Mouse (Mus musculus): ENCODE data around the gene Ppp1r8. TPM values are rescaled to one million over a fixed set of nuclear protein-coding genes. Genes with fewer than 3 reads are reported as not detected.

Ppp1r8 gene
- polyA plus RNA-seq (2015; fragmentation: Nextera tagmentation; extraction: Ambion mirVana), result 37.5 and 37.8 TPM in 2 replicates

DNA sequence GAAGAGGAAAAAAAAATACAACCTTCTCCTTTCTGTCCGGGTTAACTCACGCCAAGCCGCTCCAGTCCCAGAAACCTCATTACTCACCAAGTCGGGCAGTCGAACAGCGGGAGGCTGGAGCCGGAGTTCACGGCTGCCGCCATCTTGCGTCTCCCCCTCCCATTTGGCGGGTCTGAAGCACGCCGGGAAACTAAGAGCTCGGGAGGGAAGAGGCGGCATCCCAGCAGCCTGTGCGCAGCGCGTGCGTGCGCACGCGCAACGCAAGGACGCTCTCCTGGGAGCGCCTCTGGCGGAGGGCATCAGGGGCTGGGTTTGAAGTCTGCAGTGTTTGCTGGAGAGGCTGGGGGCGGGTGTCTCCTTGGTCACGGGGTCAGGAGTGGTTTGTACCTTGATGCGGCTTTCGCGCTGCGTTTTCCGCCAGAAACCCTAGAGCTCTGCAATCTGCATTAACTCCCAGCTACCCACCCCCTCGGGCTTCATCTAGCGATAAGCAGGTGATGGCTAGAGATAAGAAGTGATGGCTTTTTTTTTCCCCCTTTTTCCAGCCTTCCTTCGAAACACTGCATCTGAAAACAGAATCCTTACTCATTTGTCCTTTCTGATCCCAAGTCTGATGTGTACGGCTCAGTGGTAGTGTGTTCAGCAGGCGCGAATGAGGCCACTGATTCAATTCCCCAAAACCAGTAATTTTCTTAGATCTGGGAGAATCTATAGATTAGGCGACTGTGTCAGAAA, at the start of gene Ppp1r8:
Gene Ppp1r8, minus strand, starts transcription at position 200 of the 735 bp plus-strand sequence.
- TF ChIP-seq CTCF (IDR thresholded peaks at IDR 0.05; ENCODE audit: low read depth), result peak; percentile 65

DNA sequence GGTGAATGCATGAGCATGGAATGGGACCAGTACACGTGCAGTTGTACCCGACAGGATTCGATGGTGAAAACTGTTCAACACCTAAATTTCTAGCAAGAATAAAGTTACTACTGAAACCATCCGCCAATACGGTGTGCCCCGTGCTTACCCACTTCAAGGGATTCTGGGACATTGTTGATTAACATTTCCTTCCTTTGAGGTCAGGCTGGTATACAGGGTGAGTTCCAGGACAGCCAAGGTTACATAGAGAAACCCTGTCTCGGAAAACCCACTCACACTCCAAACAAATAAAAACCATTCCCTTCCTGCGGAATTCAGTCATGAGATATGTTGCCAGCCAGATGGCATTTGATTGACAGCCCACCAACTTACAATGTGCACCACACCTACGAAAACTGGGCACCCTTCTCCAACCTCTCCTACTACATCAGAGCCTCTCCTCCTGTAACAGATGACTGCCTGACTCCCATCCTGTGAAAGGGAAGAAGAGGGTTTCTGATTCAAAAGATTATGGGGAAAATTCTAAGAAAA, 41.9 kb upstream of the Ppp1r8 start:
- TF ChIP-seq CTCF (IDR thresholded peaks at IDR 0.05; ENCODE audit: low read depth), result no peak
- WGBS, result 10% methylated on average over 9 of the region's 9 CpGs
- DNase-seq (ENCODE audit: low spot score) (no peak), ATAC-seq (replicated peaks; ENCODE audit: low FRiP score, low read depth) (peak; percentile 26; the same call in 1 of the 2 replicates)
- peak overlapping the region; percentile 94 for H3K4me3 ChIP-seq (replicated peaks; ENCODE audit: low read depth, low read length)
- no peaks in the 10 kb centered on the region for H3K27me3 ChIP-seq (ENCODE audit: insufficient read depth, low read length)
- H3K4me2 ChIP-seq (ENCODE audit: low read length), result peak overlapping the region; percentile 92
- H3K9me3 ChIP-seq (replicated peaks; ENCODE audit: low read length), result no peaks in the 10 kb centered on the region
- H3K9ac ChIP-seq (ENCODE audit: low read depth, low read length), result peak overlapping the region; percentile 93
- H3K36me3 ChIP-seq (ENCODE audit: insufficient read depth, low read length), result no peaks in the 10 kb centered on the region
- H3K4me1 ChIP-seq (replicated peaks; ENCODE audit: insufficient read depth, low read length), result no peaks in the 10 kb centered on the region; the same call in 1 of the 2 replicates
- peak overlapping the region; percentile 89 for H3K27ac ChIP-seq

More for the DNA sequence above, at the start of gene Ppp1r8:
- no peaks in the 10 kb centered on the region for H3K27me3 ChIP-seq (ENCODE audit: insufficient read depth, low read length)
- H3K4me3 ChIP-seq (replicated peaks; ENCODE audit: low read depth, low read length), result peak within 1 kb of the TSS; percentile 82
- DNase-seq (ENCODE audit: low spot score) (peak; percentile 97), ATAC-seq (replicated peaks; ENCODE audit: low FRiP score, low read depth) (peak; percentile 98)
- peaks cover 8% of the 10 kb centered on the region for H3K4me1 ChIP-seq (replicated peaks; ENCODE audit: insufficient read depth, low read length)
- H3K36me3 ChIP-seq (ENCODE audit: insufficient read depth, low read length), result peaks cover 9% of the 10 kb centered on the region; the same call in 1 of the 2 replicates
- H3K27ac ChIP-seq, result peak within 1 kb of the TSS; percentile 73
- peak within 1 kb of the TSS; percentile 88 for H3K9ac ChIP-seq (ENCODE audit: low read depth, low read length)
- 1% methylated on average over 40 of the region's 40 CpGs for WGBS
- peak within 1 kb of the TSS; percentile 96 for H3K4me2 ChIP-seq (ENCODE audit: low read length)
- H3K9me3 ChIP-seq (replicated peaks; ENCODE audit: low read length), result no peaks in the 10 kb centered on the region

DNA sequence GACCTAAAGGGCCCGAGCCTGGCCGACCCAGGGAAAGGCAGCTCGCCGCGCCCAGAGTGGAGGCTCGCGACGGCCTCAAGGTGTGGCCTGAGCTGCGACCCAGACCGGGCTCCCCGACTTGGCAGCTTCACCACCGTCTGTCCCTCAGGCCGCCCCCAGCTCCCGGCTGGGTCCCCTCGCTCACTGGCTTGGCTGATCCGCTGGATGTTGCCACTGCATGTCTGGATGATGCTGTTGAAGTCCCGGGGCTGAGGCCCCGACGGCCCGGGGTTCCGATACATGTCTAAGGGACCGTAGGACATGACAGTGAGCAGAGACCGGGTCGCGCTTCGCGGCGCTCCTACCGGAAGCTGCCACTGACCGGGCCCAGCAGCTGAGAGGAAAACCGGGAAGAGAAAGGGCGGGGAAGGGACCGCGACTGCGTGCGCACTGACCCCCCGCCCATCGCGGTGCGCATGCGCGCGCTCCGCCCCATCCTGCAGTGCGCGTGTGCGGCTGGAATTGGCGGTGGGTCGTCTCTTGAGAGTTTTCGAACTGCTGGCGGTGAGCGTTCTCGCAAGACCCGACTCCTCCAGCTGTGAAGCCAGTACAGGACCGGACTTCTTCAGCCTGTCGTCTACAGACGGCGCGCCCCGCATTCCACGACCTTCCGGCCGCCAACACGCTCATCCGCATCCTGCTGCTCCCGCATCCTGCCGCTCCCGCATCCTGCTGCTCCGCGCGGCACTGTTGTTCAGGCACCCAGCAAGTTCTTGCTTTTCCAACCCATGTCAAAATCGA, 41.3 kb upstream of the Ppp1r8 start, which contains the start of gene Stx12:
Gene Stx12, minus strand, starts transcription at position 446 of the 780 bp plus-strand sequence.
- Histone ChIP-seq H3K36me3 (ENCODE audit: insufficient read depth, low read length) (no peaks in the 10 kb centered on the region), H3K4me1 (replicated peaks; ENCODE audit: insufficient read depth, low read length) (no peaks in the 10 kb centered on the region; the same call in 1 of the 2 replicates), H3K9me3 (replicated peaks; ENCODE audit: low read length) (no peaks in the 10 kb centered on the region), H3K27me3 (ENCODE audit: insufficient read depth, low read length) (no peaks in the 10 kb centered on the region), H3K4me3 (replicated peaks; ENCODE audit: low read depth, low read length) (peak within 1 kb of the TSS; percentile 94), H3K4me2 (ENCODE audit: low read length) (peak within 1 kb of the TSS; percentile 92), H3K9ac (ENCODE audit: low read depth, low read length) (peak within 1 kb of the TSS; percentile 93), H3K27ac (peak within 1 kb of the TSS; percentile 89)
- peak; percentile 90 for ATAC-seq (replicated peaks; ENCODE audit: low FRiP score, low read depth)
- WGBS, result under 1% methylated on average over 72 of the region's 72 CpGs
- TF ChIP-seq CTCF (IDR thresholded peaks at IDR 0.05; ENCODE audit: low read depth), result no peak
- DNase-seq (ENCODE audit: low spot score), result peak; percentile 95

DNA sequence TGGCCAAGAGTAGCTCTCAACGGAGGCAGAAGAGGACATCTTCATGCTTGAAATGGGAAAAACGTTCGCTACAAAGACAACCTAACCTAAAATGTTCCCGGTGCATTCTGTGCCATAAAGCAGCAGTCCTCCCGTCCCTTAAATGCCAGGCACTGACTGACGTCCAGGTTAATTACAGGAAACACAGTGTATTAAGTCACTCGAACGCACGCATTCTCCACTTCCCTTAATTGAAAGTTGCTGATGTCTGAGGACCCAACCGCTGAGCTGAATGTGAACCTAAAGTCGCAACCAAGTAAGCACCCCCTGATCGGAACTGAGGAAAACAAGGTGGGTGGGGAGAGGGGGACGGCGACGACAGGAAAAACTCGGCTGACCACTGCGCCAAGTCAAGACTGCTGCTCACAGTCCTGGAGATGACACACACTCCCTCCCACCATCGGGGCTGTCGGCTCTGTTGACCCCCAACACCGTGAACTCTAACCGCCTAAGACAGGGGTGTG, 40.6 kb upstream of the Ppp1r8 start:
- peak; percentile 52 for DNase-seq (ENCODE audit: low spot score)
- H3K4me3 ChIP-seq (replicated peaks; ENCODE audit: low read depth, low read length), result peak overlapping the region; percentile 94
- under 1% methylated on average over 21 of the region's 21 CpGs for WGBS
- no peaks in the 10 kb centered on the region for H3K9me3 ChIP-seq (replicated peaks; ENCODE audit: low read length)
- peak overlapping the region; percentile 89 for H3K27ac ChIP-seq
- no peaks in the 10 kb centered on the region; the same call in 1 of the 2 replicates for H3K4me1 ChIP-seq (replicated peaks; ENCODE audit: insufficient read depth, low read length)
- no peak for TF ChIP-seq CTCF (IDR thresholded peaks at IDR 0.05; ENCODE audit: low read depth)
- no peaks in the 10 kb centered on the region for H3K36me3 ChIP-seq (ENCODE audit: insufficient read depth, low read length)
- peak overlapping the region; percentile 93 for H3K9ac ChIP-seq (ENCODE audit: low read depth, low read length)
- H3K4me2 ChIP-seq (ENCODE audit: low read length), result peak overlapping the region; percentile 92
- no peak for ATAC-seq (replicated peaks; ENCODE audit: low FRiP score, low read depth)
- no peaks in the 10 kb centered on the region for H3K27me3 ChIP-seq (ENCODE audit: insufficient read depth, low read length)

DNA sequence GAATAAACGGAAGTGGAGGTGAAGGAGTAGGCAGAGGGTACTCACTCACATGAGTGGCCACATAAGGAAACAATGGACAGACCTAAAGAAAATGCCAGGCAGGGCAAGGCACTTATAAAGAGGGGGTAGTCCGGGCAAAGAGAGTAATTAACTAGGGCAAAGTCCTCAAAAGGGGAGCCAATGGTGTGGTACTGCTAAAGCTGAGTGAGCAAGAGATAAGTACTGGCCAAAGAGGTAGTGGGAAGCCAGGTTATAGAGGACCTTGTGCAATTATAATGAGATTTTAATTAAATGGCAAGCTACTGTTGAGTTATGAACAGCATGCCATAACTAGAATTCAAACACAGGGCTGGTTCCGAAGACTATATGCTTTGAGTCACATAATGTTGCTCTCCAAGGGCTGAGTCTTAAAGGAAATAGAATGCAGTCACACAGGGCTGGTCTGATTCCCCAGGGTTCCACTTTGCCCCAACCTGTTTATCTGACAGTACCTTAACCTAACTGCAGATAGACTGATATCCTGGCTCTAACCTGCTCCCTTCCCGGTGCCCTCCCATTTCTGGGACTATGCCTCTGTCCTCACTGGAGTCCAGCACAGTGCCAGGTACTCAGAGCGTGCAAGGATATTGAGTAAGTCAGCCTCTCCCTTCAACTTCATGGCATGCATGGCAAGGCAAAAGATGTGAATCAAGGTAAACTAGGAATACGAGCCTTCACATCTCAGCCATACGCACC, 31.6 kb upstream of the Ppp1r8 start:
- Histone ChIP-seq H3K27me3 (ENCODE audit: insufficient read depth, low read length) (no peaks in the 10 kb centered on the region), H3K9ac (ENCODE audit: low read depth, low read length) (no peak overlapping the region), H3K4me1 (replicated peaks; ENCODE audit: insufficient read depth, low read length) (no peaks in the 10 kb centered on the region), H3K4me3 (replicated peaks; ENCODE audit: low read depth, low read length) (no peak overlapping the region), H3K27ac (no peak overlapping the region), H3K4me2 (ENCODE audit: low read length) (no peak overlapping the region), H3K9me3 (replicated peaks; ENCODE audit: low read length) (no peaks in the 10 kb centered on the region), H3K36me3 (ENCODE audit: insufficient read depth, low read length) (peaks cover 9% of the 10 kb centered on the region; the same call in 1 of the 2 replicates)
- no peak for TF ChIP-seq CTCF (IDR thresholded peaks at IDR 0.05; ENCODE audit: low read depth)
- ATAC-seq (replicated peaks; ENCODE audit: low FRiP score, low read depth), result no peak
- no peak for DNase-seq (ENCODE audit: low spot score)
- WGBS, result 88% methylated on average over 7 of the region's 7 CpGs
